12 mouse cellular contexts compared by ENCODE assay signal in the genomic region with DNA sequence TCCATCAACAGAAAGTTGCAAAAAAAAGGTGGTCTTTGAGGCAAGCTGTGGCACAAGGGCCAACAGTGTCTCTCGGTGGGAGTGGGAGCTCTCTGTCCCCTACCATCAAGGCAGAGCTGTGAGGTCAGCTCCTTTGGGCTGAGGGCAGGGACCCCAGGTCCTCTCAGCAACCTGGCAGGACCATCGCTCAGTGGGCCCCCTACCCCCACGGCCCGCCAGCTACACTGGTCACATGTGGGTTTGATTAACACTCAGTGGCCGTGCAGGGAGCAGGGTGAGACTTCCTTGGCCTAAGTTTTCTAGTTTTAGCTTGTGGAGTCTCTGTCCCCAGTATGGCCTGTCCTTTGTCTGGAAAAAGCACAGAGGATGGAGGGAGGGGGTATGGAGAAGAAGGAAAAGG. TPM values are rescaled to one million over a fixed set of nuclear protein-coding genes. Genes with fewer than 3 reads are reported as not detected.
DNase-seq lines count a peak whose midpoint lies in the region; ATAC-seq and TF ChIP-seq lines count a peak whose summit lies in the region.
"Had no signal": no experiment of that assay in that cellular context is flagged by ENCODE, and none has a peak within 500 bp of the region (broad histone marks: within the 10 kb centered on the region; RNA-seq: fewer than 3 reads in every experiment).

No protein-coding gene starts in this region.

- H3K4me1 ChIP-seq in heart, embryonic 12.5 days (replicated peaks): peaks cover 31% of the 10 kb centered on the region
- peaks cover 7% of the 10 kb centered on the region; the same call in 1 of the 2 replicates for H3K4me1 ChIP-seq in cortical plate, adult 2 months (ENCODE audit: control insufficient read depth, insufficient read depth, low read length)
- H3K4me1 ChIP-seq in forebrain, embryonic 16.5 days (replicated peaks; ENCODE audit: control insufficient read depth, insufficient read depth, low read length): peaks cover 24% of the 10 kb centered on the region
- peaks cover 17% of the 10 kb centered on the region for H3K4me1 ChIP-seq in limb, embryonic 14.5 days (ENCODE audit: control insufficient read depth, insufficient read depth, low read length)
- H3K4me1 ChIP-seq in thymus, adult 2 months (replicated peaks; ENCODE audit: control insufficient read depth, insufficient read depth, low read length): peaks cover 6% of the 10 kb centered on the region

- intact Hi-C loops in heart, postnatal 36 days (cut with DNase I): no loop called here
- intact Hi-C loops in left cerebral cortex, postnatal 25 days (cut with DNase I): no loop called here

- peaks cover 28% of the 10 kb centered on the region for H3K27me3 ChIP-seq in heart, embryonic 12.5 days (replicated peaks)
- no peaks in the 10 kb centered on the region for H3K27me3 ChIP-seq in forebrain, embryonic 16.5 days (replicated peaks; ENCODE audit: control insufficient read depth, insufficient read depth, low read length)
- no peaks in the 10 kb centered on the region for H3K27me3 ChIP-seq in limb, embryonic 14.5 days (ENCODE audit: control insufficient read depth, insufficient read depth, low read length)
- H3K27me3 ChIP-seq in thymus, adult 2 months (ENCODE audit: control insufficient read depth, insufficient read depth, low read length): peaks cover 7% of the 10 kb centered on the region
- H3K27me3 ChIP-seq: Patski had no signal

- H3K9ac ChIP-seq in heart, embryonic 12.5 days: peak overlapping the region; percentile 77; the same call in 1 of the 2 replicates
- H3K9ac ChIP-seq in forebrain, embryonic 16.5 days (replicated peaks; ENCODE audit: low read depth, low read length): peak overlapping the region; percentile 82
- peak overlapping the region; percentile 94 for H3K9ac ChIP-seq in limb, embryonic 14.5 days (ENCODE audit: low read depth, low read length, severe bottlenecking)

- no peak for TF ChIP-seq CTCF in cortical plate, adult 2 months (IDR thresholded peaks at IDR 0.05; ENCODE audit: extremely low read depth, insufficient read depth, low read length)
- TF ChIP-seq CTCF in thymus, adult 2 months (IDR thresholded peaks at IDR 0.05; ENCODE audit: borderline replicate concordance, control insufficient read depth, extremely low read depth, insufficient read depth, low read length, poor library complexity): no peak

- peak overlapping the region; percentile 73 for H3K4me2 ChIP-seq in heart, embryonic 12.5 days
- peak overlapping the region; percentile 90 for H3K4me2 ChIP-seq in forebrain, embryonic 16.5 days (ENCODE audit: low read length)
- H3K4me2 ChIP-seq in limb, embryonic 14.5 days (replicated peaks; ENCODE audit: low read depth, low read length, severe bottlenecking): peak overlapping the region; percentile 91

- no peak overlapping the region for H3K27ac ChIP-seq in heart, embryonic 12.5 days (ENCODE audit: poor library complexity, severe bottlenecking)
- H3K27ac ChIP-seq in cortical plate, adult 2 months (ENCODE audit: insufficient read depth, low read length): no peak overlapping the region
- H3K27ac ChIP-seq in forebrain, embryonic 16.5 days (ENCODE audit: low read length): no peak overlapping the region
- no peak overlapping the region for H3K27ac ChIP-seq in limb, embryonic 14.5 days (replicated peaks; ENCODE audit: low read depth, low read length)
- no peak overlapping the region for H3K27ac ChIP-seq in thymus, adult 2 months (ENCODE audit: control insufficient read depth, insufficient read depth, low read length)

- H3K9me3 ChIP-seq in heart, embryonic 12.5 days (replicated peaks): no peaks in the 10 kb centered on the region
- H3K9me3 ChIP-seq in forebrain, embryonic 16.5 days (ENCODE audit: control insufficient read depth, low read length): no peaks in the 10 kb centered on the region
- no peaks in the 10 kb centered on the region for H3K9me3 ChIP-seq in limb, embryonic 14.5 days (ENCODE audit: control insufficient read depth, low read length)

- ATAC-seq in heart, embryonic 12.5 days (ENCODE audit: insufficient number of reproducible peaks, low FRiP score): no peak
- ATAC-seq in forebrain, embryonic 16.5 days: no peak
- ATAC-seq in limb, embryonic 14.5 days (ENCODE audit: low FRiP score, low read depth): no peak
- ATAC-seq: Patski had no signal

- WGBS in heart, embryonic 12.5 days: 49% methylated on average over 5 of the region's 5 CpGs
- 48% methylated on average over 5 of the region's 5 CpGs for WGBS in forebrain, embryonic 16.5 days
- 22% methylated on average over 5 of the region's 5 CpGs for WGBS in limb, embryonic 14.5 days
- WGBS in thymus, adult 2 months: 88% methylated on average over 5 of the region's 5 CpGs

- peak overlapping the region; percentile 74; the same call in 1 of the 2 replicates for H3K4me3 ChIP-seq in heart, embryonic 12.5 days
- 0 out of 2 replicates have a peak overlapping the region, but pooled peaks have one; percentile 54 for H3K4me3 ChIP-seq in cortical plate, adult 2 months (ENCODE audit: insufficient read depth, low read length)
- H3K4me3 ChIP-seq in forebrain, embryonic 16.5 days (replicated peaks; ENCODE audit: low read length): peak overlapping the region; percentile 66
- H3K4me3 ChIP-seq in limb, embryonic 14.5 days (replicated peaks; ENCODE audit: low read length): peak overlapping the region; percentile 81
- H3K4me3 ChIP-seq in thymus, adult 2 months (ENCODE audit: control insufficient read depth, insufficient read depth, low read length): no peak overlapping the region

- DNase-seq in heart, postnatal 36 days: no peak
- DNase-seq in limb, embryonic 14.5 days (ENCODE audit: low spot score): no peak
- no peak for DNase-seq in thymus, adult 2 months
- no peak for DNase-seq in left cerebral cortex, postnatal 25 days (ENCODE audit: low spot score in 2 of 2)
- no peak for DNase-seq in natural killer cell, adult 2 months (ENCODE audit: low spot score in 2 of 2)
- DNase-seq: B cell, adult 2 months; embryo, embryonic 11 days; lung, postnatal 14 days had no signal

- no peak for TF ChIP-seq POLR2A in cortical plate, adult 2 months (IDR thresholded peaks at IDR 0.05; ENCODE audit: extremely low read depth, insufficient read depth, low read length)
- TF ChIP-seq POLR2A in limb, embryonic 14.5 days (IDR thresholded peaks at IDR 0.05; ENCODE audit: borderline replicate concordance, extremely low read depth, insufficient read depth, insufficient read length): no peak
- no peak for TF ChIP-seq POLR2A in thymus, adult 2 months (IDR thresholded peaks at IDR 0.05; ENCODE audit: control insufficient read depth, extremely low read depth, insufficient read depth, low read length, poor library complexity)

- H3K36me3 ChIP-seq in heart, embryonic 12.5 days: no peaks in the 10 kb centered on the region
- no peaks in the 10 kb centered on the region for H3K36me3 ChIP-seq in forebrain, embryonic 16.5 days (ENCODE audit: control insufficient read depth, insufficient read depth)
- 0 out of 2 replicates have a peak, but pooled peaks cover 15% of the 10 kb centered on the region for H3K36me3 ChIP-seq in limb, embryonic 14.5 days (ENCODE audit: control insufficient read depth, insufficient read depth, low read length)
- H3K36me3 ChIP-seq in thymus, adult 2 months (ENCODE audit: control insufficient read depth, insufficient read depth, low read length): no peaks in the 10 kb centered on the region

RNA-seq across cellular contexts. Expression of gene Efna2, which starts 1.5 kb away (rescaled TPM):
- 16.6 and 17.2 TPM in 2 replicates for polyA plus RNA-seq in heart, embryonic 12.5 days (2016; fragmentation: Nextera tagmentation; extraction: Ambion mirVana)
- total RNA-seq in heart, postnatal 36 days (2021): 1 to 10 TPM in 1 of 2 experiments, under 1 TPM in 1; 0.75 to 1.1 TPM
- 7.7 and 8.5 TPM in 2 replicates for polyA plus RNA-seq in cortical plate, adult 2 months (2012; rRNA removed)
- 24.8 and 25.4 TPM in 2 replicates for polyA plus RNA-seq in forebrain, embryonic 16.5 days (2015; fragmentation: Nextera tagmentation; extraction: Ambion mirVana)
- 41.7 and 67.7 TPM in 2 replicates for polyA plus RNA-seq in limb, embryonic 14.5 days (2012; rRNA removed)
- 31.5 and 38.6 TPM in 2 replicates for polyA plus RNA-seq in limb, embryonic 14.5 days (2014; fragmentation: Nextera tagmentation; extraction: Ambion mirVana)
- polyA plus RNA-seq in thymus, adult 2 months (2012; rRNA removed): 3.1 and 3.6 TPM in 2 replicates
- total RNA-seq in left cerebral cortex, postnatal 25 days (2021): 1 to 10 TPM; 9.2 to 9.9 TPM

RNA-seq across cellular contexts. Expression of gene 1600002K03Rik, which starts 8.1 kb away (rescaled TPM):
- polyA plus RNA-seq in heart, embryonic 12.5 days (2016; fragmentation: Nextera tagmentation; extraction: Ambion mirVana): 10.4 and 11.7 TPM in 2 replicates
- 1 to 10 TPM; 4.4 to 4.6 TPM for total RNA-seq in heart, postnatal 36 days (2021)
- polyA plus RNA-seq in cortical plate, adult 2 months (2012; rRNA removed): 13.1 and 13.9 TPM in 2 replicates
- polyA plus RNA-seq in forebrain, embryonic 16.5 days (2015; fragmentation: Nextera tagmentation; extraction: Ambion mirVana): 8.5 and 10.6 TPM in 2 replicates
- polyA plus RNA-seq in limb, embryonic 14.5 days (2012; rRNA removed): 10.9 and 15.5 TPM in 2 replicates
- 8.5 and 12.8 TPM in 2 replicates for polyA plus RNA-seq in limb, embryonic 14.5 days (2014; fragmentation: Nextera tagmentation; extraction: Ambion mirVana)
- 11.1 and 14.8 TPM in 2 replicates for polyA plus RNA-seq in thymus, adult 2 months (2012; rRNA removed)
- 1 to 10 TPM; 6.7 to 7.6 TPM for total RNA-seq in left cerebral cortex, postnatal 25 days (2021)

RNA-seq across cellular contexts. Expression of gene Cirbp, which starts 15.0 kb away (rescaled TPM):
- 110 and 118 TPM in 2 replicates for polyA plus RNA-seq in heart, embryonic 12.5 days (2016; fragmentation: Nextera tagmentation; extraction: Ambion mirVana)
- total RNA-seq in heart, postnatal 36 days (2021): 10 to 100 TPM; 48.2 to 67.0 TPM
- 150 and 180 TPM in 2 replicates for polyA plus RNA-seq in cortical plate, adult 2 months (2012; rRNA removed)
- polyA plus RNA-seq in forebrain, embryonic 16.5 days (2015; fragmentation: Nextera tagmentation; extraction: Ambion mirVana): 318 and 335 TPM in 2 replicates
- polyA plus RNA-seq in limb, embryonic 14.5 days (2012; rRNA removed): 286 and 289 TPM in 2 replicates
- polyA plus RNA-seq in limb, embryonic 14.5 days (2014; fragmentation: Nextera tagmentation; extraction: Ambion mirVana): 101 and 106 TPM in 2 replicates
- polyA plus RNA-seq in thymus, adult 2 months (2012; rRNA removed): 173 and 193 TPM in 2 replicates
- total RNA-seq in left cerebral cortex, postnatal 25 days (2021): 10 to 100 TPM; 77.3 to 90.1 TPM

RNA-seq across cellular contexts. Expression of gene Midn, which starts 32.8 kb away (rescaled TPM):
- 25.9 and 28.9 TPM in 2 replicates for polyA plus RNA-seq in heart, embryonic 12.5 days (2016; fragmentation: Nextera tagmentation; extraction: Ambion mirVana)
- 100 to 1,000 TPM in 1 of 2 experiments, 10 to 100 TPM in 1; 99.9 to 117 TPM for total RNA-seq in heart, postnatal 36 days (2021)
- polyA plus RNA-seq in cortical plate, adult 2 months (2012; rRNA removed): 26.6 and 33.8 TPM in 2 replicates
- polyA plus RNA-seq in forebrain, embryonic 16.5 days (2015; fragmentation: Nextera tagmentation; extraction: Ambion mirVana): 26.5 and 30.9 TPM in 2 replicates
- polyA plus RNA-seq in limb, embryonic 14.5 days (2012; rRNA removed): 108 and 161 TPM in 2 replicates
- 33.4 and 39.6 TPM in 2 replicates for polyA plus RNA-seq in limb, embryonic 14.5 days (2014; fragmentation: Nextera tagmentation; extraction: Ambion mirVana)
- polyA plus RNA-seq in thymus, adult 2 months (2012; rRNA removed): 342 and 374 TPM in 2 replicates
- 10 to 100 TPM; 74.3 to 98.7 TPM for total RNA-seq in left cerebral cortex, postnatal 25 days (2021)

RNA-seq across cellular contexts. Expression of gene Cbarp, which starts 40.2 kb away (rescaled TPM):
- 1.7 and 3.6 TPM in 2 replicates for polyA plus RNA-seq in heart, embryonic 12.5 days (2016; fragmentation: Nextera tagmentation; extraction: Ambion mirVana)
- total RNA-seq in heart, postnatal 36 days (2021): 1 to 10 TPM; 2.0 to 4.7 TPM
- 274 and 285 TPM in 2 replicates for polyA plus RNA-seq in cortical plate, adult 2 months (2012; rRNA removed)
- 33.0 and 44.5 TPM in 2 replicates for polyA plus RNA-seq in forebrain, embryonic 16.5 days (2015; fragmentation: Nextera tagmentation; extraction: Ambion mirVana)
- polyA plus RNA-seq in limb, embryonic 14.5 days (2012; rRNA removed): 28.9 and 36.0 TPM in 2 replicates
- 7.5 and 9.3 TPM in 2 replicates for polyA plus RNA-seq in limb, embryonic 14.5 days (2014; fragmentation: Nextera tagmentation; extraction: Ambion mirVana)
- 34.0 and 37.7 TPM in 2 replicates for polyA plus RNA-seq in thymus, adult 2 months (2012; rRNA removed)
- total RNA-seq in left cerebral cortex, postnatal 25 days (2021): 100 to 1,000 TPM; 487 TPM
